Mouse (Mus musculus) C2C12 (cell line): ENCODE results near the gene Nprl2. TPM values are rescaled to one million over a fixed set of nuclear protein-coding genes. Genes with fewer than 3 reads are reported as not detected.

Experiments
- H3K27me3 ChIP-seq: one replicate; pipeline ENCODE4 v1.6.1; 2011; ENCODE audit not compliant: control insufficient read depth, insufficient read depth, insufficient read length
- H3K36me3 ChIP-seq: one replicate; pipeline ENCODE4 v1.6.1; 2011; ENCODE audit not compliant: control insufficient read depth, insufficient read depth
- H3K4me3 ChIP-seq: one replicate; pipeline ENCODE4 v1.5.1; 2011; ENCODE audit warnings: mild to moderate bottlenecking, control low read depth; ENCODE audit not compliant: poor library complexity, insufficient read depth, severe bottlenecking
- H3K79me2 ChIP-seq: one replicate; pipeline ENCODE4 v1.6.1; 2011; ENCODE audit not compliant: control insufficient read depth, insufficient read depth
- H3K79me3 ChIP-seq: one replicate; pipeline ENCODE4 v1.6.1; 2011; ENCODE audit warnings: low read depth, control low read depth
- H3ac ChIP-seq: one replicate; pipeline ENCODE3; 2011; ENCODE audit warnings: low read depth; ENCODE audit not compliant: control insufficient read depth, insufficient read length
- CEBPB ChIP-seq: IDR thresholded peaks from one replicate; pipeline ENCODE4 v1.6.1; 2011; ENCODE audit warnings: low read depth, mild to moderate bottlenecking, control low read depth, moderate library complexity
- CTCF ChIP-seq: IDR thresholded peaks from one replicate; pipeline ENCODE4 v1.5.1; 2011; ENCODE audit not compliant: control insufficient read depth, insufficient read depth, insufficient read length
- FOSL1 ChIP-seq: IDR thresholded peaks from one replicate; pipeline ENCODE4 v1.8.0; 2011; ENCODE audit warnings: mild to moderate bottlenecking, low read length; ENCODE audit not compliant: poor library complexity, insufficient read depth, severe bottlenecking
- MAX ChIP-seq: IDR thresholded peaks from one replicate; pipeline ENCODE4 v1.6.1; 2011; ENCODE audit warnings: mild to moderate bottlenecking, control low read depth
- MYOD1 ChIP-seq: IDR thresholded peaks from one replicate; pipeline ENCODE4 v1.6.1; 2011; ENCODE audit warnings: low read depth; ENCODE audit not compliant: control insufficient read depth, insufficient read length
- MYOG ChIP-seq: IDR thresholded peaks from one replicate; pipeline ENCODE4 v1.6.1; 2011; ENCODE audit not compliant: control insufficient read depth, insufficient read length; ENCODE audit errors: extremely low read depth
- USF1 ChIP-seq: IDR thresholded peaks from one replicate; pipeline ENCODE4 v1.6.1; 2011; ENCODE audit warnings: low read depth, mild to moderate bottlenecking, control low read depth, moderate library complexity
- polyA plus RNA-seq: library from polyadenylated mRNA; unstranded; fragments of >200 nt; fragmentation: generic; extraction: Trizol; gene quantifications from one replicate; pipeline ENCODE4 v1.2.1, GENCODE M21; 2012; ENCODE audit warnings: missing spikeins

The Nprl2 gene
- polyA plus RNA-seq, 1 experiment = 12.8 TPM

- H3K4me3 ChIP-seq = no peak overlapping the region
- peaks cover 79% of the 10 kb centered on the region for H3K27me3 ChIP-seq
- H3ac ChIP-seq = no peak overlapping the region
- H3K79me2 ChIP-seq = no peaks in the 10 kb centered on the region
- no peaks in the 10 kb centered on the region for H3K36me3 ChIP-seq
- TF ChIP-seq USF1 (no peak), MAX (no peak), CEBPB (no peak), FOSL1 (no peak), MYOG (no peak), CTCF (no peak), MYOD1 (no peak)
- no peaks in the 10 kb centered on the region for H3K79me3 ChIP-seq
Measured at GRCm38 (mm10) chr9:107502131-107502846, 39.7 kb upstream of the Nprl2 start.

- TF ChIP-seq MYOG = no peak
- no peak for TF ChIP-seq USF1
- TF ChIP-seq FOSL1 = no peak
- no peak for TF ChIP-seq MYOD1
- Histone ChIP-seq H3K27me3 (peaks cover 81% of the 10 kb centered on the region), H3K4me3 (no peak overlapping the region)
Measured at GRCm38 (mm10) chr9:107504662-107505537, 37.1 kb upstream of the Nprl2 start.

GRCm38 (mm10) chr9:107508266-107508665 lies 33.8 kb upstream of the Nprl2 start:
- H3K79me2 ChIP-seq = no peaks in the 10 kb centered on the region
- no peak for TF ChIP-seq MYOD1
- TF ChIP-seq CEBPB = no peak
- no peak for TF ChIP-seq USF1
- no peak for TF ChIP-seq CTCF
- no peak for TF ChIP-seq MYOG
- no peak for TF ChIP-seq FOSL1
- no peak for TF ChIP-seq MAX
- no peaks in the 10 kb centered on the region for H3K36me3 ChIP-seq
- H3K27me3 ChIP-seq = peaks cover 86% of the 10 kb centered on the region
- no peaks in the 10 kb centered on the region for H3K79me3 ChIP-seq
- no peak overlapping the region for H3ac ChIP-seq
- no peak overlapping the region for H3K4me3 ChIP-seq

More at GRCm38 (mm10) chr9:107504662-107505537, 37.1 kb upstream of the Nprl2 start:
- Histone ChIP-seq H3ac (no peak overlapping the region), H3K79me3 (no peaks in the 10 kb centered on the region), H3K36me3 (no peaks in the 10 kb centered on the region), H3K79me2 (no peaks in the 10 kb centered on the region)

DNA sequence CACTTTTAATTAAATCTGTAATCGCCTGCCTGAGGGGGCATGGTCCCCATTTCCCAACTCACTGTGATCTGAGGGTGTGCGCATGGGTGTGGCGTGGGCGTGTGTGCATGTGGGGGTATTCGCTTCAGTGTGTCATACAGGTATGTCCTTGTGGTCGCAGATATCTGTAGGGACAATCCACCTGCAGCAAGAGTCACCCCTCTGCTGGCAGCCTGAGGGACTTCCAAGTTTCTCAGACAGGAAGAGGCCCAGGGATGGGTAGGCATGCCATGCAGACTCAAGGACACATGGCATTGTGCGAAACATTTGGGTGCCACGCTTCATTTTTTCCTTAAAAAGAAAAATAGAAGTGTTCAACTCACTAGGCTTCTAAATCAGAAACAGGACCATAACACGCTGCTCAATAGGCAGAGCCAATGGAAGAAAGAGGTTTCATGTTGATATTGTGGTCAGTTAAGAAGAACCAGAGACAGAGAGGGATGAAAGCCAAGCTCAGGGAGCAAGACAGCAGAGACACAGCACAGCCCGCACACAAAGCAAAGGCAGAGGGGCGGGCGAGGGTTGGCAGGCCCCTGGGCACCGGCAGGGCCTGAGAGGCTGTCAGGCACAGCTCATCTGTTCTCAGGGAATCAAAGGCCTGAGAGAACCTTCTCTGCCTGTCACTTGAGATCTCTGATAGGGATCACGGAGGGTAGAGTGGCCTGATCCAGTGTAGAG lies 31.5 kb upstream of the Nprl2 start:
- Histone ChIP-seq H3K27me3 (peaks cover 85% of the 10 kb centered on the region), H3K79me3 (no peaks in the 10 kb centered on the region), H3ac (no peak overlapping the region), H3K36me3 (no peaks in the 10 kb centered on the region), H3K4me3 (no peak overlapping the region), H3K79me2 (no peaks in the 10 kb centered on the region)
- no peak for TF ChIP-seq MYOD1

- H3K79me2 ChIP-seq = no peaks in the 10 kb centered on the region
- H3K4me3 ChIP-seq = no peak overlapping the region
- H3K36me3 ChIP-seq = no peaks in the 10 kb centered on the region
- no peaks in the 10 kb centered on the region for H3K79me3 ChIP-seq
- no peak for TF ChIP-seq MYOG
- TF ChIP-seq FOSL1 = no peak
- TF ChIP-seq USF1 = no peak
- TF ChIP-seq CEBPB = no peak
- TF ChIP-seq CTCF = no peak
- TF ChIP-seq MYOD1 = no peak
- no peak for TF ChIP-seq MAX
- no peak overlapping the region for H3ac ChIP-seq
- H3K27me3 ChIP-seq = peaks cover 78% of the 10 kb centered on the region
Measured at GRCm38 (mm10) chr9:107511436-107511835, 30.6 kb upstream of the Nprl2 start.
